Comparison of ENCODE assay signal across 10 mouse cellular contexts in genomic region chr10:9071630-9072029, GRCm38 (mm10).
A peak's percentile ranks its signal among the peaks of the same experiment; 100 is the strongest.
DNase-seq lines count a peak whose midpoint lies in the region; ATAC-seq and TF ChIP-seq lines count a peak whose summit lies in the region.
"Had no signal": no experiment of that assay in that cellular context is flagged by ENCODE, and none has a peak within 500 bp of the region (broad histone marks: within the 10 kb centered on the region; RNA-seq: fewer than 3 reads in every experiment).

No protein-coding gene starts in this region.

- H3K4me2 ChIP-seq in liver, postnatal 0 days (ENCODE audit: low read depth, low read length) = no peak overlapping the region
- H3K4me2 ChIP-seq: hindbrain, embryonic 15.5 days; midbrain, embryonic 12.5 days had no signal

- TF ChIP-seq CTCF in liver, postnatal 0 days (IDR thresholded peaks at IDR 0.05; ENCODE audit: low read depth) = peak; percentile 58

- H3K36me3 ChIP-seq in liver, postnatal 0 days (replicated peaks; ENCODE audit: insufficient read depth, low read length) = no peaks in the 10 kb centered on the region
- H3K36me3 ChIP-seq: hindbrain, embryonic 15.5 days; midbrain, embryonic 12.5 days had no signal

- no peak overlapping the region for H3K4me3 ChIP-seq in liver, postnatal 0 days (ENCODE audit: low read depth, low read length)
- H3K4me3 ChIP-seq: hindbrain, embryonic 15.5 days; midbrain, embryonic 12.5 days had no signal

- ATAC-seq in liver, postnatal 0 days = no peak

- no peak overlapping the region for H3K9ac ChIP-seq in liver, postnatal 0 days (replicated peaks)
- H3K9ac ChIP-seq: hindbrain, embryonic 15.5 days; midbrain, embryonic 12.5 days had no signal

- 8% methylated on average over 5 of the region's 5 CpGs for WGBS in liver, postnatal 0 days (ENCODE audit: insufficient replicate concordance)

- H3K4me1 ChIP-seq in liver, postnatal 0 days (ENCODE audit: insufficient read depth) = no peaks in the 10 kb centered on the region
- H3K4me1 ChIP-seq: hindbrain, embryonic 15.5 days; midbrain, embryonic 12.5 days had no signal

- H3K9me3 ChIP-seq in liver, postnatal 0 days (ENCODE audit: low read length) = no peaks in the 10 kb centered on the region
- H3K9me3 ChIP-seq: hindbrain, embryonic 15.5 days; midbrain, embryonic 12.5 days had no signal

- DNase-seq in kidney, adult 18-20 months = peak; percentile 23
- no peak for DNase-seq in kidney, adult 11 months
- peak; percentile 4 to 39 for DNase-seq in urinary bladder, adult 18-20 months (ENCODE audit: low spot score in 2 of 2)
- DNase-seq in urinary bladder, postnatal 10 days (ENCODE audit: low spot score) = no peak
- peak; percentile 52 for DNase-seq in embryo, embryonic 11 days
- peak; percentile 19 for DNase-seq in liver, postnatal 0 days
- DNase-seq in spleen, postnatal 4 days (ENCODE audit: low spot score in 2 of 2) = no peak
- DNase-seq in frontal cortex, postnatal 25 days (ENCODE audit: low spot score in 2 of 2) = no peak

- no peak overlapping the region for H3K27ac ChIP-seq in liver, postnatal 0 days (ENCODE audit: low read depth)
- H3K27ac ChIP-seq: hindbrain, embryonic 15.5 days; midbrain, embryonic 12.5 days had no signal

- TF ChIP-seq EP300 in liver, postnatal 0 days (IDR thresholded peaks at IDR 0.05; ENCODE audit: low read depth) = no peak

- no peaks in the 10 kb centered on the region for H3K27me3 ChIP-seq in liver, postnatal 0 days (ENCODE audit: insufficient read depth, low read length)
- H3K27me3 ChIP-seq: hindbrain, embryonic 15.5 days; midbrain, embryonic 12.5 days had no signal

Comparison
In these comparisons a context has a peak if more than half of its experiments do, and no peak if none do; other contexts are left out.
1. DNase-seq: peak in kidney, adult 18-20 months (single experiment), urinary bladder, adult 18-20 months (2 of 2), embryo, embryonic 11 days (single experiment) and liver, postnatal 0 days (single experiment); none in kidney, adult 11 months (single experiment), urinary bladder, postnatal 10 days (single experiment), spleen, postnatal 4 days (0 of 2) and frontal cortex, postnatal 25 days (0 of 2).